Mouse (Mus musculus) kidney, embryonic 15.5 days (tissue): Measurements from ENCODE around the gene Rps6ka5. TPM values are rescaled to one million over a fixed set of nuclear protein-coding genes. Genes with fewer than 3 reads are reported as not detected.

Source experiments
- ATAC-seq: fragments of 200-750 bp; cut with Nextera tagmentation; replicated peaks from 2 replicates; pipeline ENCODE4 v1.8.0; 2017; ENCODE audit warnings: moderate TSS enrichment; ENCODE audit not compliant: low FRiP score
- H3K27ac ChIP-seq: fragments of 300-500 bp; sonication (generic); 2 replicates; pipeline ENCODE4 v1.5.1; 2015; ENCODE audit warnings: mild to moderate bottlenecking, inconsistent platforms
- H3K27me3 ChIP-seq: fragments of 300-500 bp; sonication (generic); 2 replicates; pipeline ENCODE4 v1.6.1; 2015; ENCODE audit warnings: inconsistent platforms
- H3K36me3 ChIP-seq: fragments of 300-500 bp; sonication (generic); 2 replicates; pipeline ENCODE4 v1.6.1; 2015; ENCODE audit warnings: inconsistent platforms
- H3K4me1 ChIP-seq: fragments of 300-500 bp; sonication (generic); 2 replicates; pipeline ENCODE4 v1.6.1; 2015; ENCODE audit warnings: inconsistent platforms
- H3K4me2 ChIP-seq: fragments of 300-500 bp; sonication (generic); 2 replicates; pipeline ENCODE4 v1.6.1; 2015; ENCODE audit warnings: moderate library complexity, mild to moderate bottlenecking, inconsistent platforms
- H3K4me3 ChIP-seq: fragments of 300-500 bp; sonication (generic); replicated peaks from 2 replicates; pipeline ENCODE4 v1.5.1; 2015; ENCODE audit warnings: mild to moderate bottlenecking, inconsistent platforms
- H3K9ac ChIP-seq: fragments of 300-500 bp; sonication (generic); 2 replicates; pipeline ENCODE4 v1.6.1; 2015; ENCODE audit warnings: mild to moderate bottlenecking, inconsistent platforms
- H3K9me3 ChIP-seq: fragments of 300-500 bp; sonication (generic); replicated peaks from 2 replicates; pipeline ENCODE4 v1.6.1; 2016; ENCODE audit warnings: inconsistent platforms
- WGBS: fragments of 180-500 bp; shearing (Covaris S2); methylation state at CpG from one replicate; pipeline ENCODE4 v1.1.7; 2015; ENCODE audit warnings: mixed read lengths; 5-methylcytosine and 5-hydroxymethylcytosine counted together
- polyA plus RNA-seq: library from polyadenylated mRNA; unstranded; fragments of >200 nt; fragmentation: Nextera tagmentation; extraction: Ambion mirVana; gene quantifications from 2 replicates; pipeline ENCODE4 v1.2.1, GENCODE M21; 2015

The Rps6ka5 gene
- polyA plus RNA-seq, 1 experiment from 2014 or later, result 3.9 TPM

- H3K36me3 ChIP-seq, result 0 out of 2 replicates have a peak, but pooled peaks cover 4% of the 10 kb centered on the region
Observed at GRCm38 (mm10) chr12:100613192-100613700, 113.5 kb downstream of the Rps6ka5 start.

GRCm38 (mm10) chr12:100609766-100610165, 117.0 kb downstream of the Rps6ka5 start:
- no peak overlapping the region for H3K27ac ChIP-seq
- H3K4me2 ChIP-seq, result no peak overlapping the region
- no peaks in the 10 kb centered on the region for H3K9me3 ChIP-seq
- H3K9ac ChIP-seq, result no peak overlapping the region
- 74% methylated on average over 5 of the region's 5 CpGs for WGBS
- H3K4me3 ChIP-seq, result no peak overlapping the region
- no peaks in the 10 kb centered on the region for H3K4me1 ChIP-seq
- H3K36me3 ChIP-seq, result no peaks in the 10 kb centered on the region
- ATAC-seq, result no peak
- no peaks in the 10 kb centered on the region for H3K27me3 ChIP-seq

More at GRCm38 (mm10) chr12:100613192-100613700, 113.5 kb downstream of the Rps6ka5 start:
- Histone ChIP-seq H3K9me3 (no peaks in the 10 kb centered on the region), H3K4me3 (no peak overlapping the region), H3K4me1 (no peaks in the 10 kb centered on the region), H3K9ac (no peak overlapping the region), H3K27me3 (no peaks in the 10 kb centered on the region), H3K27ac (no peak overlapping the region), H3K4me2 (no peak overlapping the region)
- WGBS, result 68% methylated on average over 5 of the region's 5 CpGs
- ATAC-seq, result no peak

DNA sequence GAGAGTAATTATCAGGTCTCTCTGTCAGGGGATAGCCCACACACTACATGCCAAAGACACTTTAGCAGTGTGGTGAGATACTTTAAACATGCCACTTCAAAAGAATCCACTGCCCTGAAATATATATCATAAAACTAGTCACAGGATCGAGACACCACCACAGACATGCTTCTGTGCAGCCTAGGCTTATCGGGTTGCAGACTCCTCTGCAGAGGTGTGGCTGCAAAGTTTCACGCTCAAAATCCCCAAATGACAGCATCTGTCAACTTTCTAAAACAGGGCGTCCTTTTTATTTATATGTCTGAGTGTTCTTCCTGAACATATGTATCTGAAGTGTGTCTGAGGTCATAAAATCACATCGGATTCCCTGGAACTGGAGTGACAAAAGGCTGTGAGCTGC, 117.7 kb downstream of the Rps6ka5 start:
- no peak for ATAC-seq
- 52% methylated on average over 5 of the region's 5 CpGs for WGBS

GRCm38 (mm10) chr12:100606733-100607132, 120.0 kb downstream of the Rps6ka5 start:
- H3K4me3 ChIP-seq, result no peak overlapping the region
- no peak overlapping the region for H3K4me2 ChIP-seq
- no peaks in the 10 kb centered on the region for H3K36me3 ChIP-seq
- H3K4me1 ChIP-seq, result no peaks in the 10 kb centered on the region
- 94% methylated on average over 1 of the region's 1 CpGs for WGBS
- no peak overlapping the region for H3K9ac ChIP-seq
- H3K27ac ChIP-seq, result no peak overlapping the region
- ATAC-seq, result no peak
- H3K9me3 ChIP-seq, result no peaks in the 10 kb centered on the region
- no peaks in the 10 kb centered on the region for H3K27me3 ChIP-seq

More for the DNA sequence above, 117.7 kb downstream of the Rps6ka5 start:
- no peaks in the 10 kb centered on the region for H3K4me1 ChIP-seq
- H3K27ac ChIP-seq, result no peak overlapping the region
- H3K27me3 ChIP-seq, result no peaks in the 10 kb centered on the region
- H3K9me3 ChIP-seq, result no peaks in the 10 kb centered on the region
- no peak overlapping the region for H3K4me3 ChIP-seq
- H3K4me2 ChIP-seq, result no peak overlapping the region
- H3K36me3 ChIP-seq, result no peaks in the 10 kb centered on the region
- H3K9ac ChIP-seq, result no peak overlapping the region

GRCm38 (mm10) chr12:100605596-100605995, 121.2 kb downstream of the Rps6ka5 start:
- no peak for ATAC-seq
- no peaks in the 10 kb centered on the region for H3K9me3 ChIP-seq

GRCm38 (mm10) chr12:100604540-100604939, 122.2 kb downstream of the Rps6ka5 start:
- Histone ChIP-seq H3K9ac (no peak overlapping the region), H3K27ac (no peak overlapping the region), H3K4me2 (no peak overlapping the region), H3K4me1 (no peaks in the 10 kb centered on the region), H3K36me3 (no peaks in the 10 kb centered on the region), H3K9me3 (no peaks in the 10 kb centered on the region), H3K4me3 (no peak overlapping the region), H3K27me3 (no peaks in the 10 kb centered on the region)
- peak; percentile 82; the same call in 1 of the 2 replicates for ATAC-seq
- WGBS, result 2% methylated on average over 1 of the region's 1 CpGs

More at GRCm38 (mm10) chr12:100605596-100605995, 121.2 kb downstream of the Rps6ka5 start:
- H3K27me3 ChIP-seq, result no peaks in the 10 kb centered on the region
- H3K27ac ChIP-seq, result no peak overlapping the region
- H3K4me3 ChIP-seq, result no peak overlapping the region
- H3K4me1 ChIP-seq, result no peaks in the 10 kb centered on the region
- no peak overlapping the region for H3K4me2 ChIP-seq
- WGBS, result 77% methylated on average over 3 of the region's 3 CpGs
- H3K9ac ChIP-seq, result no peak overlapping the region
- no peaks in the 10 kb centered on the region for H3K36me3 ChIP-seq

DNA sequence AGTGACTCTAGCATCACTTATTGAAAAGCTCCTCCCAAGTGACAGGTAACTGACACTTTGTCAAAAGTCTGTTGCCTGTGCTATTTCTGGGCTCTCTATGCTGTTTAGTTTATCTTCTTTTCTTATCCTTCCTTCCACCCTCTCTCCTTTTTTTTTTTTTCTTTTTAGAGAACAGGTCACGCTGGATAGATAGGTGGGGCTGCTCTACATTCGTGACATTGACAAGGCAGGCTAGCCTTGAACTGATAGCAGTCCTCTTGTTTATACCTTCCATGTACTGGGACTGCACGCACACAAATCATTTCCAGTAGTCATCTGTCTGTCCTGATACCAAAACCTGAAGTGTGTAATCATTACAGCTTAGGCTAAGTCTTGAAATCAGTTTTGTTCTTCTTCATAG, 132.1 kb downstream of the Rps6ka5 start:
- Histone ChIP-seq H3K4me3 (no peak overlapping the region), H3K9me3 (no peaks in the 10 kb centered on the region), H3K27ac (no peak overlapping the region), H3K9ac (no peak overlapping the region), H3K27me3 (no peaks in the 10 kb centered on the region), H3K36me3 (no peaks in the 10 kb centered on the region), H3K4me2 (no peak overlapping the region), H3K4me1 (no peaks in the 10 kb centered on the region)
- WGBS, result 87% methylated on average over 3 of the region's 3 CpGs
- no peak for ATAC-seq

GRCm38 (mm10) chr12:100586601-100587000, 140.2 kb downstream of the Rps6ka5 start:
- no peak for ATAC-seq
- H3K36me3 ChIP-seq, result no peaks in the 10 kb centered on the region
- no peak overlapping the region for H3K4me3 ChIP-seq
- no peaks in the 10 kb centered on the region for H3K4me1 ChIP-seq
- no peak overlapping the region for H3K9ac ChIP-seq
- no peak overlapping the region for H3K27ac ChIP-seq
- no peaks in the 10 kb centered on the region for H3K27me3 ChIP-seq
- H3K9me3 ChIP-seq, result no peaks in the 10 kb centered on the region
- H3K4me2 ChIP-seq, result no peak overlapping the region
- 83% methylated on average over 2 of the region's 2 CpGs for WGBS

- ATAC-seq, result no peak
Observed at GRCm38 (mm10) chr12:100579221-100579620, 147.6 kb downstream of the Rps6ka5 start.

GRCm38 (mm10) chr12:100578291-100578690, 148.5 kb downstream of the Rps6ka5 start:
- Histone ChIP-seq H3K9ac (no peak overlapping the region), H3K4me3 (no peak overlapping the region), H3K4me1 (no peaks in the 10 kb centered on the region), H3K36me3 (0 out of 2 replicates have a peak, but pooled peaks cover 7% of the 10 kb centered on the region), H3K27ac (no peak overlapping the region), H3K4me2 (no peak overlapping the region), H3K27me3 (no peaks in the 10 kb centered on the region), H3K9me3 (no peaks in the 10 kb centered on the region)
- ATAC-seq, result no peak
- 58% methylated on average over 2 of the region's 2 CpGs for WGBS

More at GRCm38 (mm10) chr12:100579221-100579620, 147.6 kb downstream of the Rps6ka5 start:
- Histone ChIP-seq H3K9me3 (no peaks in the 10 kb centered on the region), H3K36me3 (0 out of 2 replicates have a peak, but pooled peaks cover 1% of the 10 kb centered on the region), H3K9ac (no peak overlapping the region), H3K27ac (no peak overlapping the region), H3K4me3 (no peak overlapping the region), H3K4me2 (no peak overlapping the region), H3K27me3 (no peaks in the 10 kb centered on the region), H3K4me1 (no peaks in the 10 kb centered on the region)
- 97% methylated on average over 2 of the region's 2 CpGs for WGBS

DNA sequence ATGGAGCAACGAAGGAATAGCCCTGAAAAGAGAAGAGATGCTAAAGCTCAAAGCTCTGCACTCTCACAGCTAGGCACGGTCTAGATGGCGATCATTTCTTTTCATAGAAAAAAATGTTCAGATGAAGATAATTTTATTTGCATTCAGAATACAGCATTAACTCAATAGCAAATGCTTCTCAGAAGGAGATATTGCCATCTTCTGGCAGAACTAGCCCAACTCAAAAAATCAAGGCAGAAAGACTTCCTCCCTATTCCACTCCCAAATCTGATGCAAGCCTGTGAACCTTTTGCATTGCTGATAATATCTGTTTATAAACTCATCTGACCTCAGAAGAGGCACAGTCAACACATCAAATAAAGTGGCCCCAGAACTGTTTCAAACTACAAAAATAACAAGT, 151.0 kb downstream of the Rps6ka5 start:
- H3K4me1 ChIP-seq, result no peaks in the 10 kb centered on the region
- WGBS, result 80% methylated on average over 3 of the region's 3 CpGs
- no peak overlapping the region for H3K9ac ChIP-seq
- no peaks in the 10 kb centered on the region for H3K9me3 ChIP-seq
- no peak overlapping the region for H3K4me3 ChIP-seq
- H3K27ac ChIP-seq, result no peak overlapping the region
- no peaks in the 10 kb centered on the region for H3K27me3 ChIP-seq
- ATAC-seq, result no peak
- H3K36me3 ChIP-seq, result peaks cover 7% of the 10 kb centered on the region; the same call in 1 of the 2 replicates
- H3K4me2 ChIP-seq, result no peak overlapping the region

DNA sequence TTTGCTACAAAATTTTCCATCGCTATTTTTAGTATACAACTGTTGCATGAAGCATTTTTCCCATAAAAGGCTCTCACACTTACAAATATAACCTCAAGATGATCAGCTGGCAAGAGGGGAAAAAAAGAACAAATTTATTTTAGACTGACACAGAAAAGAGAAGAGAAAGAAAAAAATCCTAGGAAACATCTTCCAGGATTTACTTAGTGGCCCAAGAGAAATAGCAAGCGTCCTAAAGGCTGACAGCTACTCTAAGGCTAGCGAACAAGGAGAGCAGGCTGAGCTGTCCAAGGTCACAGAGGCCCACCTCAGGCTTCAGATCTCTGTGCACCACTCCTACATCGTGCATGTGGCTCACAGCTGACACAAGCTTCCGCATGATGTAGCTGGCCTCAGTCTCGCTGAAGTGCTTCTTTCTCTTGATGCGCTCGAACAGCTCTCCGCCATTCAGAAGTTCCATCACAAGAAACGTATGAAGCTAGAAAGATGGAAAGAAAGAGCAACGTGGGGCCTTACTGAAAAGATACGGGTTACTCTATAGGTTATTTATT, 156.2 kb downstream of the Rps6ka5 start:
- H3K9me3 ChIP-seq, result no peaks in the 10 kb centered on the region
- H3K27ac ChIP-seq, result no peak overlapping the region
- no peaks in the 10 kb centered on the region for H3K4me1 ChIP-seq
- no peaks in the 10 kb centered on the region for H3K27me3 ChIP-seq
- WGBS, result 80% methylated on average over 12 of the region's 12 CpGs
- H3K4me2 ChIP-seq, result no peak overlapping the region
- no peak overlapping the region for H3K4me3 ChIP-seq
- no peak overlapping the region for H3K9ac ChIP-seq
- H3K36me3 ChIP-seq, result peaks cover 7% of the 10 kb centered on the region; the same call in 1 of the 2 replicates
- no peak for ATAC-seq
